Mouse (Mus musculus) heart, adult 2 months (tissue): ENCODE data around the gene Zfp300.

Experiments used
- CTCF ChIP-seq: fragments of 200-600 bp; IDR thresholded peaks from 2 replicates; pipeline ENCODE4 v1.8.1; 2022; ENCODE audit warnings: antibody characterized with exemption, mild to moderate bottlenecking, moderate library complexity
- POLR2A ChIP-seq: fragments of 200-500 bp; IDR thresholded peaks from 2 replicates; pipeline ENCODE4 v1.6.1; 2011; ENCODE audit warnings: mild to moderate bottlenecking, low read depth, low read length, control low read depth; ENCODE audit not compliant: insufficient read depth

- TF ChIP-seq POLR2A = no peak
- TF ChIP-seq CTCF = no peak
These were observed 21.2 kb downstream of the Zfp300 start, which contains the start of gene Spaca5 for GRCm38 (mm10) chrX:21068106-21068505.
